Mouse (Mus musculus): ENCODE measurements around the gene Rnf213.

Rnf213 gene

GRCm38 (mm10) chr11:119435880-119436872 lies 43.3 kb downstream of the Rnf213 start:
- DNase-seq (ENCODE audit: low read depth, low spot score): no peak

- DNase-seq (ENCODE audit: low read depth, low spot score): no peak
Measured at GRCm38 (mm10) chr11:119438776-119439175, 45.9 kb downstream of the Rnf213 start.

GRCm38 (mm10) chr11:119442199-119442598 lies 49.3 kb downstream of the Rnf213 start:
- no peak for DNase-seq (ENCODE audit: low read depth, low spot score)

GRCm38 (mm10) chr11:119443442-119443841 lies 50.5 kb downstream of the Rnf213 start:
- no peak for DNase-seq (ENCODE audit: low read depth, low spot score)

GRCm38 (mm10) chr11:119456097-119456496 lies 63.2 kb downstream of the Rnf213 start:
- no peak for DNase-seq (ENCODE audit: low read depth, low spot score)

- no peak for DNase-seq (ENCODE audit: low read depth, low spot score)
Measured at GRCm38 (mm10) chr11:119477876-119478275, 85.0 kb downstream of the Rnf213 start.

GRCm38 (mm10) chr11:119490861-119491689 lies 98.2 kb downstream of the Rnf213 start, which contains the start of gene Endov:
Endov (plus strand) TSS chr11:119491347.
- DNase-seq (ENCODE audit: low read depth, low spot score): peak; percentile 97

- no peak for DNase-seq (ENCODE audit: low read depth, low spot score)
Measured at GRCm38 (mm10) chr11:119491690-119492087, 98.8 kb downstream of the Rnf213 start.

GRCm38 (mm10) chr11:119492830-119493229 lies 99.9 kb downstream of the Rnf213 start:
- DNase-seq (ENCODE audit: low read depth, low spot score): no peak

- no peak for DNase-seq (ENCODE audit: low read depth, low spot score)
Measured at GRCm38 (mm10) chr11:119493516-119493915, 100.6 kb downstream of the Rnf213 start.

- no peak for DNase-seq (ENCODE audit: low read depth, low spot score)
Measured at GRCm38 (mm10) chr11:119496147-119496546, 103.2 kb downstream of the Rnf213 start.

GRCm38 (mm10) chr11:119497451-119497850 lies 104.6 kb downstream of the Rnf213 start:
- DNase-seq (ENCODE audit: low read depth, low spot score): no peak

GRCm38 (mm10) chr11:119499297-119499696 lies 106.4 kb downstream of the Rnf213 start:
- no peak for DNase-seq (ENCODE audit: low read depth, low spot score)

GRCm38 (mm10) chr11:119500011-119500410 lies 107.1 kb downstream of the Rnf213 start:
- DNase-seq (ENCODE audit: low read depth, low spot score): no peak

GRCm38 (mm10) chr11:119503675-119504074 lies 110.8 kb downstream of the Rnf213 start:
- DNase-seq (ENCODE audit: low read depth, low spot score): peak; percentile 61

GRCm38 (mm10) chr11:119506386-119506785 lies 113.5 kb downstream of the Rnf213 start:
- no peak for DNase-seq (ENCODE audit: low read depth, low spot score)

GRCm38 (mm10) chr11:119507772-119508171 lies 114.9 kb downstream of the Rnf213 start:
- no peak for DNase-seq (ENCODE audit: low read depth, low spot score)

GRCm38 (mm10) chr11:119509165-119509776 lies 116.4 kb downstream of the Rnf213 start:
- DNase-seq (ENCODE audit: low read depth, low spot score): no peak

- no peak for DNase-seq (ENCODE audit: low read depth, low spot score)
Measured at GRCm38 (mm10) chr11:119513038-119513659, 120.2 kb downstream of the Rnf213 start.

GRCm38 (mm10) chr11:119514108-119514860 lies 121.4 kb downstream of the Rnf213 start:
- DNase-seq (ENCODE audit: low read depth, low spot score): no peak

All from retina, postnatal 7 days (tissue).